In genomic region chrX:48513824-48514223, GRCm38 (mm10) we compare ENCODE assay signal across 8 mouse cellular contexts. TPM values are rescaled to one million over a fixed set of nuclear protein-coding genes. Genes with fewer than 3 reads are reported as not detected.
A peak's percentile ranks its signal among the peaks of the same experiment; 100 is the strongest.
DNase-seq lines count a peak whose midpoint lies in the region; ATAC-seq lines count a peak whose summit lies in the region.

No protein-coding gene starts in this region.

- H3K4me2 ChIP-seq in embryonic facial prominence, embryonic 12.5 days (replicated peaks) = peak overlapping the region; percentile 41
- H3K4me2 ChIP-seq in neural tube, embryonic 14.5 days (ENCODE audit: low read depth, low read length) = peak overlapping the region; percentile 47

- peak overlapping the region; percentile 55 for H3K4me3 ChIP-seq in embryonic facial prominence, embryonic 12.5 days
- H3K4me3 ChIP-seq in limb, embryonic 10.5 days = peak overlapping the region; percentile 60
- peak overlapping the region; percentile 46 for H3K4me3 ChIP-seq in neural tube, embryonic 14.5 days (ENCODE audit: low read depth, low read length)

- no peak for ATAC-seq in embryonic facial prominence, embryonic 12.5 days (ENCODE audit: insufficient number of reproducible peaks, insufficient read depth, low FRiP score, low TSS enrichment)
- ATAC-seq in neural tube, embryonic 14.5 days (ENCODE audit: low read depth) = no peak

- H3K4me1 ChIP-seq in embryonic facial prominence, embryonic 12.5 days = peaks cover 5% of the 10 kb centered on the region; the same call in 1 of the 2 replicates
- H3K4me1 ChIP-seq in limb, embryonic 10.5 days = peaks cover 11% of the 10 kb centered on the region
- H3K4me1 ChIP-seq in neural tube, embryonic 14.5 days (ENCODE audit: control insufficient read depth, insufficient read depth, low read length) = 0 out of 2 replicates have a peak, but pooled peaks cover 6% of the 10 kb centered on the region

- peak; percentile 21 for DNase-seq in embryo, embryonic 10.5 days (ENCODE audit: low spot score)
- no peak for DNase-seq in embryo, embryonic 10 days (ENCODE audit: low spot score)
- DNase-seq in 3T3-L1 (ENCODE audit: low read depth, low spot score) = peak; percentile 78
- DNase-seq in limb, embryonic 10.5 days (ENCODE audit: low spot score) = no peak
- DNase-seq in adrenal gland, postnatal 4 days (ENCODE audit: low spot score in 2 of 2) = no peak
- no peak for DNase-seq in layer of hippocampus, adult 9-11 months

- H3K9ac ChIP-seq in embryonic facial prominence, embryonic 12.5 days = no peak overlapping the region
- no peak overlapping the region for H3K9ac ChIP-seq in neural tube, embryonic 14.5 days (replicated peaks; ENCODE audit: low read depth, low read length)

- no peaks in the 10 kb centered on the region for H3K27me3 ChIP-seq in embryonic facial prominence, embryonic 12.5 days
- H3K27me3 ChIP-seq in limb, embryonic 10.5 days (ENCODE audit: low read depth, poor library complexity, severe bottlenecking) = peaks cover 11% of the 10 kb centered on the region; the same call in 1 of the 2 replicates
- no peaks in the 10 kb centered on the region for H3K27me3 ChIP-seq in neural tube, embryonic 14.5 days (ENCODE audit: control insufficient read depth, insufficient read depth, low read length)

- no peaks in the 10 kb centered on the region for H3K36me3 ChIP-seq in embryonic facial prominence, embryonic 12.5 days
- no peaks in the 10 kb centered on the region for H3K36me3 ChIP-seq in limb, embryonic 10.5 days
- H3K36me3 ChIP-seq in neural tube, embryonic 14.5 days (ENCODE audit: control insufficient read depth, insufficient read depth, low read length) = no peaks in the 10 kb centered on the region

- H3K27ac ChIP-seq in embryonic facial prominence, embryonic 12.5 days = no peak overlapping the region
- H3K27ac ChIP-seq in limb, embryonic 10.5 days = no peak overlapping the region
- no peak overlapping the region for H3K27ac ChIP-seq in neural tube, embryonic 14.5 days (ENCODE audit: low read depth, low read length)

- 21% methylated on average over 13 of the region's 13 CpGs for whole genome bisulfite sequencing in embryonic facial prominence, embryonic 12.5 days
- WGBS in limb, embryonic 10.5 days = 8% methylated on average over 13 of the region's 13 CpGs
- WGBS in neural tube, embryonic 14.5 days = 14% methylated on average over 13 of the region's 13 CpGs

- H3K9me3 ChIP-seq in embryonic facial prominence, embryonic 12.5 days = no peaks in the 10 kb centered on the region
- no peaks in the 10 kb centered on the region; the same call in 1 of the 2 replicates for H3K9me3 ChIP-seq in limb, embryonic 10.5 days (replicated peaks)
- H3K9me3 ChIP-seq in neural tube, embryonic 14.5 days (ENCODE audit: control insufficient read depth, low read length) = no peaks in the 10 kb centered on the region

RNA-seq across cellular contexts. Expression of gene Aifm1, which starts 0.5 kb away (rescaled TPM):
- polyA plus RNA-seq in embryonic facial prominence, embryonic 12.5 days (2016; fragmentation: Nextera tagmentation; extraction: Ambion mirVana) = 75.0 and 79.3 TPM in 2 replicates
- 85.5 and 93.5 TPM in 2 replicates for polyA plus RNA-seq in limb, embryonic 10.5 days (2016; fragmentation: Nextera tagmentation; extraction: Ambion mirVana)
- 33.5 and 42.2 TPM in 2 replicates for polyA plus RNA-seq in neural tube, embryonic 14.5 days (2014; fragmentation: Nextera tagmentation; extraction: Ambion mirVana)
- total RNA-seq in adrenal gland, postnatal 4 days (2021) = 100 to 1,000 TPM; 126 to 147 TPM

RNA-seq across cellular contexts. Expression of gene Rab33a, which starts 5.3 kb away (rescaled TPM):
- polyA plus RNA-seq in embryonic facial prominence, embryonic 12.5 days (2016; fragmentation: Nextera tagmentation; extraction: Ambion mirVana) = 11.0 and 12.0 TPM in 2 replicates
- 2.5 and 3.2 TPM in 2 replicates for polyA plus RNA-seq in limb, embryonic 10.5 days (2016; fragmentation: Nextera tagmentation; extraction: Ambion mirVana)
- polyA plus RNA-seq in neural tube, embryonic 14.5 days (2014; fragmentation: Nextera tagmentation; extraction: Ambion mirVana) = 101 and 108 TPM in 2 replicates
- total RNA-seq in adrenal gland, postnatal 4 days (2021) = 10 to 100 TPM; 42.5 to 49.1 TPM

RNA-seq across cellular contexts. Expression of gene Elf4, which starts 50.9 kb away (rescaled TPM):
- polyA plus RNA-seq in embryonic facial prominence, embryonic 12.5 days (2016; fragmentation: Nextera tagmentation; extraction: Ambion mirVana) = 3.2 and 4.0 TPM in 2 replicates
- 1.8 and 1.9 TPM in 2 replicates for polyA plus RNA-seq in limb, embryonic 10.5 days (2016; fragmentation: Nextera tagmentation; extraction: Ambion mirVana)
- polyA plus RNA-seq in neural tube, embryonic 14.5 days (2014; fragmentation: Nextera tagmentation; extraction: Ambion mirVana) = 0.24 and 1.1 TPM in 2 replicates
- total RNA-seq in adrenal gland, postnatal 4 days (2021) = 10 to 100 TPM; 25.0 to 28.6 TPM

Comparison
In these comparisons a context has a peak if more than half of its experiments do, and no peak if none do; other contexts are left out.
1. DNase-seq: peak in embryo, embryonic 10.5 days (single experiment) and 3T3-L1 (single experiment); none in embryo, embryonic 10 days (single experiment), limb, embryonic 10.5 days (single experiment), adrenal gland, postnatal 4 days (0 of 2) and layer of hippocampus, adult 9-11 months (single experiment).
2. Peak in every context shown above with its lines, with median percentiles within 50 percentile points of each other: H3K4me3 ChIP-seq.